Mouse (Mus musculus): Measurements from ENCODE around the gene Pex3. TPM values are rescaled to one million over a fixed set of nuclear protein-coding genes. Genes with fewer than 3 reads are reported as not detected.

The Pex3 gene
- polyA plus RNA-seq, 1 experiment from 2014 or later = 31.0 TPM

DNA sequence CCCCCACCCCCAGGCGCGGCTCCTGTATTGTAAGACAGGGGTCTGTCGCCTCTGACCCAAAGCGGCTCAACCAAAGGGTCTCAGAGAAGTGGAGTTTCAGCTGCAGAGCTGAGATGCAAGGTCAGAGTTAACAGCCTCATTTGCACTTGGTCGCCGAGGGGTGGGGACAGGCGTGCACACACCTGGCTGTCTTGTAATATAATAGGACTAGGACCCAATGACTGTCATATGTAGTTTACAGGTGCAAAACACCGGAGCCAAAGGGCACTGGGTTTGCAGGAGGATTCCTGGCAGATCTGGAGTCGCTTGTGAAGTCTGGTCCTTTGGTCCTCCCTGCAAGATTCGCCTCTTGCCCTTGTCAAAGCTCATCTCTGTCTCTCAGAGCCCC is 78.4 kb downstream of the Pex3 start:
- Histone ChIP-seq H3K4me3 (ENCODE audit: low read length) (peak overlapping the region; percentile 86), H3K36me3 (ENCODE audit: control insufficient read depth, insufficient read depth, low read length) (no peaks in the 10 kb centered on the region), H3K9ac (ENCODE audit: low read depth, low read length) (peak overlapping the region; percentile 80), H3K4me2 (ENCODE audit: low read length) (peak overlapping the region; percentile 100), H3K27me3 (replicated peaks; ENCODE audit: control insufficient read depth, insufficient read depth, low read length) (peaks cover 12% of the 10 kb centered on the region), H3K4me1 (ENCODE audit: control insufficient read depth, insufficient read depth, low read depth, low read length) (peaks cover 8% of the 10 kb centered on the region), H3K9me3 (ENCODE audit: control insufficient read depth, low read length) (no peaks in the 10 kb centered on the region), H3K27ac (ENCODE audit: low read depth, low read length) (no peak overlapping the region)
- 7% methylated on average over 10 of the region's 10 CpGs for WGBS
- peak; percentile 48; the same call in 1 of the 2 replicates for ATAC-seq

Other genes with a start within 250 kb of the Pex3 start
- gene Phactr2, start 78.7 kb downstream of the Pex3 start, polyA plus RNA-seq (2015; fragmentation: Nextera tagmentation; extraction: Ambion mirVana) = 6.7 and 9.0 TPM in 2 replicates
- gene Fuca2, start 53.6 kb downstream of the Pex3 start, polyA plus RNA-seq (2015; fragmentation: Nextera tagmentation; extraction: Ambion mirVana) = 56.1 and 61.3 TPM in 2 replicates
- 1.6 and 1.8 TPM in 2 replicates for gene Adat2, start 248 bp downstream of the Pex3 start, polyA plus RNA-seq (2015; fragmentation: Nextera tagmentation; extraction: Ambion mirVana)

Measured in hindbrain, embryonic 16.5 days (tissue).